In the genomic region with DNA sequence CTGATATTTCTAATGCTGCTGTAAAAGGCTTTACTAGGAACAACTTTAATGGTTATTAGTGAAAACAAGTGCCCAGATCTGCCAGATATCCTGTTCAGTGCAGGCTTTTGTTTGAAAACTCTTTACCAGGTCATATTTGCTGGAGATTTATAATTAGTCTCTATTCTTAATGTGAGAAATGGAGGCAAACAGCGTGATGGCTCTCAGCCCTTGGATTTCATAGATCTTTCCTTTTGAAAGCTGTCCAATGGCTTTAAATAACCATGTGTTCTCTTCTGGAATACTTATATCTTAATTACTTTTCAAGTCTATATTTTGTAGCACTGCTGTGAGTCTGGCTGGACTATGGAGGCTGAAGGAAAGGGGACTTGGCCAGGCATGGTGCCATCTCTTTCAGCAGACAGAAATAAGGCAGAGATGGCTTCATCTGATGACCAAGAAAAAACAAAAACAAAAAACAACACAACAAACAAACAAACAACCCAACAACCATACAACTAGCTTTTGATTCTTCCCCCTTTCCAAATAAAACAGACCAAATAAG, we compare ENCODE assay signal across 13 mouse cellular contexts.
DNase-seq lines count a peak whose midpoint lies in the region; ATAC-seq and TF ChIP-seq lines count a peak whose summit lies in the region.
"Had no signal": no experiment of that assay in that cellular context is flagged by ENCODE, and none has a peak within 500 bp of the region (broad histone marks: within the 10 kb centered on the region; RNA-seq: fewer than 3 reads in every experiment).

No protein-coding gene starts in this region.

- H3K4me2 ChIP-seq in kidney, embryonic 15.5 days, result 0 out of 2 replicates have a peak overlapping the region, but pooled peaks have one; percentile 33
- H3K4me2 ChIP-seq: heart, embryonic 13.5 days; liver, embryonic 11.5 days had no signal

- H3K27ac ChIP-seq in kidney, embryonic 15.5 days, result peak overlapping the region; percentile 88
- no peak overlapping the region for H3K27ac ChIP-seq in kidney, adult 2 months (ENCODE audit: insufficient read depth, low read depth, low read length)
- peak overlapping the region; percentile 80 for H3K27ac ChIP-seq in limb, embryonic 10.5 days
- H3K27ac ChIP-seq: heart, embryonic 13.5 days had no signal

- peaks cover 22% of the 10 kb centered on the region for H3K4me1 ChIP-seq in kidney, embryonic 15.5 days
- no peaks in the 10 kb centered on the region for H3K4me1 ChIP-seq in kidney, adult 2 months (ENCODE audit: control insufficient read depth, insufficient read depth, low read length)
- peaks cover 34% of the 10 kb centered on the region for H3K4me1 ChIP-seq in limb, embryonic 10.5 days

- no peaks in the 10 kb centered on the region for H3K9me3 ChIP-seq in kidney, embryonic 15.5 days (replicated peaks)
- no peaks in the 10 kb centered on the region for H3K9me3 ChIP-seq in limb, embryonic 10.5 days (replicated peaks)
- H3K9me3 ChIP-seq: heart, embryonic 13.5 days had no signal

- 45% methylated on average over 1 of the region's 1 CpGs for WGBS in kidney, embryonic 15.5 days
- WGBS in kidney, adult 2 months, result 71% methylated on average over 1 of the region's 1 CpGs
- 54% methylated on average over 1 of the region's 1 CpGs for WGBS in limb, embryonic 10.5 days

- H3K9ac ChIP-seq in kidney, embryonic 15.5 days, result no peak overlapping the region
- H3K9ac ChIP-seq: heart, embryonic 13.5 days had no signal

- TF ChIP-seq CTCF in kidney, adult 2 months (conservative IDR thresholded peaks at IDR 0.05; ENCODE audit: insufficient read depth, insufficient read length, low read depth, low read length), result no peak
- no peak for TF ChIP-seq CTCF in brain, embryonic 14.5 days (IDR thresholded peaks at IDR 0.05; ENCODE audit: borderline replicate concordance, extremely low read depth, insufficient read depth, insufficient read length)

- no peaks in the 10 kb centered on the region for H3K36me3 ChIP-seq in kidney, embryonic 15.5 days
- H3K36me3 ChIP-seq in kidney, adult 2 months (ENCODE audit: control insufficient read depth, insufficient read depth, low read length), result no peaks in the 10 kb centered on the region
- no peaks in the 10 kb centered on the region for H3K36me3 ChIP-seq in limb, embryonic 10.5 days
- H3K36me3 ChIP-seq: heart, embryonic 13.5 days had no signal

- no peak for ATAC-seq in kidney, embryonic 15.5 days (replicated peaks; ENCODE audit: low FRiP score)

- no peaks in the 10 kb centered on the region for H3K27me3 ChIP-seq in kidney, embryonic 15.5 days
- no peaks in the 10 kb centered on the region for H3K27me3 ChIP-seq in kidney, adult 2 months (replicated peaks; ENCODE audit: control insufficient read depth, insufficient read depth, low read length)
- no peaks in the 10 kb centered on the region for H3K27me3 ChIP-seq in limb, embryonic 10.5 days (ENCODE audit: low read depth, poor library complexity, severe bottlenecking)
- H3K27me3 ChIP-seq: heart, embryonic 13.5 days had no signal

- peak; percentile 17 to 50 for DNase-seq in cerebellum, postnatal 14 days
- no peak for DNase-seq in cerebellum, adult 11-12 months
- no peak for DNase-seq in kidney, adult 2 months
- DNase-seq in brain, embryonic 14.5 days (ENCODE audit: low read depth), result peak; percentile 64
- DNase-seq in limb, embryonic 10.5 days (ENCODE audit: low spot score), result no peak
- no peak for DNase-seq in layer of hippocampus, adult 9-10 months (ENCODE audit: low spot score)
- no peak for DNase-seq in urinary bladder, postnatal 25 days (ENCODE audit: low spot score)
- DNase-seq: cerebellum, adult 8-10 months; gastrocnemius, postnatal 14 days; retina, postnatal 1 day had no signal

- TF ChIP-seq POLR2A in kidney, adult 2 months (IDR thresholded peaks at IDR 0.05; ENCODE audit: low read depth, low read length), result no peak
- TF ChIP-seq POLR2A in brain, embryonic 14.5 days (IDR thresholded peaks at IDR 0.05; ENCODE audit: borderline replicate concordance, extremely low read depth, insufficient read depth, insufficient read length, poor library complexity, severe bottlenecking), result no peak

- no peak overlapping the region for H3K4me3 ChIP-seq in kidney, embryonic 15.5 days (replicated peaks)
- no peak overlapping the region for H3K4me3 ChIP-seq in kidney, adult 2 months (ENCODE audit: insufficient read depth, low read depth, low read length)
- H3K4me3 ChIP-seq in limb, embryonic 10.5 days, result no peak overlapping the region
- H3K4me3 ChIP-seq: heart, embryonic 13.5 days had no signal

Comparison
In these comparisons a context has a peak if more than half of its experiments do, and no peak if none do; other contexts are left out.
1. DNase-seq: peak in cerebellum, postnatal 14 days (2 of 2) and brain, embryonic 14.5 days (single experiment); none in cerebellum, adult 11-12 months (single experiment), kidney, adult 2 months (single experiment), limb, embryonic 10.5 days (single experiment), layer of hippocampus, adult 9-10 months (single experiment) and urinary bladder, postnatal 25 days (single experiment).